Mouse (Mus musculus): ENCODE measurements around the gene Gm48552.

Gene Gm48552

DNA sequence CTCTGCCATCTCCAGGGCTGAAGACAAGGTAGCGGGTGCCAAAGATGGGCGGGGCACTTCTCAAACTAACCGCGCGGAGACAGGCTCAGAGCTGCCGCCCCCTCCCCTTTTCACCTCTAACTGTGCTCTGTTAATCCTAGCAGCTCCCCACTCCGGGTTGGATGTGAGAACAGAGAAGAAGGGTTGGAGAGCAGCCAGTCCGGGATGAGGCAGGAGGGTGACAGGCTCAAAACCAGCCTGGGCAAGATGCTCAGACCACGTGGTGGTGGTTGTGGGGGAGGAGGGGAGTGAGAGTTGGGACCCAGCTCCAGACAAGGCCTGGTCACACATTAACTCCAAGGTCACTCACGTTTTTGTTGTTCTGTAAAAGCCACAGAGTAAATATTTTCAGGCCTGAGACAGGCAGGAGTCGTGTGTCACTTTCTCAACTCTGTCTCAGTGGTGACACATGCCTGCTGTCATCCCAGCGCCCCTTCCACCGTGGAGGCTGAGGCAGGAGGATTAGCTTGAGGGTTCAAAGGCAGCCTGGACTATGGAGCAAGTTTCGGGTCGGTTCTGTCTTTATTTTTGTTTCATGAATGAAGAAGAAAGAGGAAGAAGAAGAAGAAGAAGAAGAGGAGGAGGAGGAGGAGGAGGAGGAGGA lies 42.8 kb downstream of the Gm48552 start:
- DNase-seq (ENCODE audit: low read depth, low spot score) = no peak

DNA sequence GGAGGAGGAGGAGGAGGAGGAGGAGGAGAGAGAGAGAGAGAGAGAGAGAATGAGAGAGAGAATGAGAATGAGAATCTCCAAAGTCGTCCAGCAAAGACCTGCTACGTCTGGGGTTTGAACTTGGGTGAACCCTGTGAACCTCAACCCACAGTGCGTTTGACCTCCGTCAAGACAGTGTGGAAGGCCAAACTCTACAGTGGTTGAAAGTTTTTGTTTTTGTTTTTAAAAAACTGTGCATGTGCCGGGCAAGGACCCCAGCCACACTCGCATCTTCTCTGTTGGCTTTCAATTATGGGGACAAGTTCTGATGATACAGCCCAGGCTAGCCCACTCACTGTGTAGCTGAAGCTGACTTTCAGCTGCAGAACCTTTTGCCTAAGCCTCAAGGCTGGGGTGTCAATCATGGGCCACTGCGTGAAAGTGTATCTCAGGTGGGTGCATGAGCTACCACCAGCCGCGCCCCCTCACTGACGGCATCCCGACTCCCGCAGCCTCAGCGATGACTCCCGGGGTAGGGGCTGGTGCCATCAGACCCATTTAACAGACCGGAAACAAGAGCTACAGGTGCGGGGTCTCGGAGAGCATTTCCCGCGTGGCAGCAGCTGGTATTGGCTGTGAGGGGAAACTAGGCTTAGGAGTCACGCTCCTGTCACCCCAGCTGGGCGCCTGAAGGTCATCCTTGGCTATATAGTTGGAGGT lies 43.5 kb downstream of the Gm48552 start:
- no peak for DNase-seq (ENCODE audit: low read depth, low spot score)

GRCm38 (mm10) chr10:81432868-81433262 lies 44.1 kb downstream of the Gm48552 start:
- peak; percentile 95 for DNase-seq (ENCODE audit: low read depth, low spot score)

- DNase-seq (ENCODE audit: low read depth, low spot score) = no peak
Measured at GRCm38 (mm10) chr10:81433541-81434289, 44.9 kb downstream of the Gm48552 start.

GRCm38 (mm10) chr10:81434361-81435263 lies 45.8 kb downstream of the Gm48552 start:
- DNase-seq (ENCODE audit: low read depth, low spot score) = no peak

DNA sequence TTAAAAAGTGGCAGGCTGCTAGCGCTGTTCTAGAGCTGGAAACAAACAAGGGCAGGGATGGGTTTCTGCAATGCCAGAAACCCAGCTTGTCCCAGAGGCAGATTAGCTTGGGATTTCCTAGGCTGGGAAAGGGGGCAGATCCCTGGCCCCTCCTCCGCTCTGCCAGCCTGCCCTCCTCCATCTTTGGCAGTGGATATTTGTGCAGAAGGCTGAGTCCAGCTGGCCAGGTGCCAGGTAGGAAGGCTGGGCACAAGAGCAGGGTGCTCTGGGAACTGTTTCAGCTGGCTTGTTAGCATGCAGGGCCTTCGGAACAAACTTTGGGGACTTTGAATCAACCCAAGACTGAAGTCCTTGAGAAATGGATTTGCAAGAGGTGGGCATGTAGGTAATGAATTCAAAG lies 46.6 kb downstream of the Gm48552 start:
- DNase-seq (ENCODE audit: low read depth, low spot score) = no peak

Data from telencephalon, adult 2 months (tissue).